ENCODE assay signal across 17 mouse cellular contexts in the genomic region with DNA sequence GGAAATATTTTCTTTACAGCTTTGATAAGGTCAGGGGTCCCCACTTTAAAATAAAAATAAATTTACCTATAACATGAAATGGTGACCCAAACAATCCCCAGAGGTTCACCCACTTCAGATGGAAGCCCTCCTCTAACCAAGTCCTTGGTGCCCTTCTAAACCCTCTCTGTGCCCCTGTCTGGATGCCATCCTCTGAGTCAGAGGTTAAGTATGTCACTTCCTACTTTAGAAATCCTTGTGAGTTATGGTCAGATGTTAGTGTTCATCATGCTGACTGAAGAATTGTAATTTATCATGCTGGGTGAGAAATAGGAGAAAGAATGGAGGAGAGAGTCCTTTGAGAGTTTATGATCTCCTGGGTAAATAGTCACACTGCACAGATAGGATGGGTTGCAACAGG. TPM values are rescaled to one million over a fixed set of nuclear protein-coding genes. Genes with fewer than 3 reads are reported as not detected.
DNase-seq lines count a peak whose midpoint lies in the region; TF ChIP-seq lines count a peak whose summit lies in the region.
"Had no signal": no experiment of that assay in that cellular context is flagged by ENCODE, and none has a peak within 500 bp of the region (broad histone marks: within the 10 kb centered on the region; RNA-seq: fewer than 3 reads in every experiment).

No protein-coding gene starts in this region.

- H3K4me3 ChIP-seq in gastrocnemius, adult 2 months, result no peak overlapping the region
- no peak overlapping the region for H3K4me3 ChIP-seq in C2C12 (ENCODE audit: insufficient read depth, poor library complexity, severe bottlenecking)
- H3K4me3 ChIP-seq in bone marrow macrophage, adult 2 months (ENCODE audit: insufficient read depth, low read length), result no peak overlapping the region
- no peak overlapping the region for H3K4me3 ChIP-seq in small intestine, adult 2 months (ENCODE audit: low read depth, low read length)
- H3K4me3 ChIP-seq in hindbrain, embryonic 10.5 days, result no peak overlapping the region
- H3K4me3 ChIP-seq: embryonic facial prominence, embryonic 10.5 days; forebrain, embryonic 15.5 days; heart, embryonic 13.5 days; hindbrain, embryonic 12.5 days had no signal

- TF ChIP-seq CTCF in gastrocnemius, adult 2 months (IDR thresholded peaks at IDR 0.05), result no peak
- no peak for TF ChIP-seq CTCF in C2C12 (IDR thresholded peaks at IDR 0.05; ENCODE audit: control insufficient read depth, insufficient read depth, insufficient read length)
- TF ChIP-seq CTCF in bone marrow macrophage, adult 2 months (IDR thresholded peaks at IDR 0.05; ENCODE audit: low read depth, low read length), result no peak
- TF ChIP-seq CTCF in small intestine, adult 2 months (IDR thresholded peaks at IDR 0.05; ENCODE audit: extremely low read depth, insufficient read length, insufficient replicate concordance, low read depth, low read length), result no peak

- H3K79me3 ChIP-seq in C2C12 (ENCODE audit: low read depth), result no peaks in the 10 kb centered on the region

- H3K27me3 ChIP-seq in C2C12 (ENCODE audit: control insufficient read depth, insufficient read depth, insufficient read length), result no peaks in the 10 kb centered on the region
- H3K27me3 ChIP-seq in small intestine, adult 2 months (ENCODE audit: control insufficient read depth, insufficient read depth, low read length), result no peaks in the 10 kb centered on the region
- no peaks in the 10 kb centered on the region for H3K27me3 ChIP-seq in hindbrain, embryonic 10.5 days (ENCODE audit: insufficient read depth, poor library complexity, severe bottlenecking)
- H3K27me3 ChIP-seq: forebrain, embryonic 15.5 days; heart, embryonic 13.5 days; hindbrain, embryonic 12.5 days had no signal

- H3K79me2 ChIP-seq in C2C12 (ENCODE audit: control insufficient read depth, insufficient read depth), result no peaks in the 10 kb centered on the region

- H3K36me3 ChIP-seq in C2C12 (ENCODE audit: control insufficient read depth, insufficient read depth), result peaks cover 14% of the 10 kb centered on the region
- peaks cover 9% of the 10 kb centered on the region for H3K36me3 ChIP-seq in small intestine, adult 2 months (ENCODE audit: control insufficient read depth, insufficient read depth, low read length)
- peaks cover 4% of the 10 kb centered on the region; the same call in 1 of the 2 replicates for H3K36me3 ChIP-seq in hindbrain, embryonic 10.5 days
- H3K36me3 ChIP-seq: forebrain, embryonic 15.5 days had no signal

- peaks cover 32% of the 10 kb centered on the region for H3K4me1 ChIP-seq in bone marrow macrophage, adult 2 months (ENCODE audit: control insufficient read depth, insufficient read depth, low read length)
- peaks cover 12% of the 10 kb centered on the region; the same call in 1 of the 2 replicates for H3K4me1 ChIP-seq in small intestine, adult 2 months (ENCODE audit: control insufficient read depth, insufficient read depth, insufficient read length, low read length)
- H3K4me1 ChIP-seq in hindbrain, embryonic 10.5 days (replicated peaks), result no peaks in the 10 kb centered on the region
- H3K4me1 ChIP-seq: embryonic facial prominence, embryonic 10.5 days; forebrain, embryonic 15.5 days; heart, embryonic 13.5 days; hindbrain, embryonic 12.5 days had no signal

- no peaks in the 10 kb centered on the region for H3K9me3 ChIP-seq in hindbrain, embryonic 10.5 days
- H3K9me3 ChIP-seq: forebrain, embryonic 15.5 days; hindbrain, embryonic 12.5 days had no signal

- intact Hi-C loops in gastrocnemius, adult 2 months (cut with DNase I), result no loop called here

- DNase-seq in gastrocnemius, adult 2 months, result no peak
- DNase-seq in gastrocnemius, adult 18-20 months (ENCODE audit: low spot score), result no peak
- DNase-seq in kidney, adult 8-10 months, result no peak
- no peak for DNase-seq in spleen, postnatal 36 days (ENCODE audit: low spot score in 2 of 2)
- no peak for DNase-seq in hindbrain, embryonic 10.5 days (ENCODE audit: low spot score)
- DNase-seq: adrenal gland, postnatal 25 days; cerebellum, adult 2 months; cerebellum, postnatal 10 days; gastrocnemius, postnatal 36 days; heart, postnatal 36 days had no signal

- no peak overlapping the region for H3ac ChIP-seq in C2C12 (ENCODE audit: control insufficient read depth, insufficient read length, low read depth)

- no peak for TF ChIP-seq POLR2A in bone marrow macrophage, adult 2 months (IDR thresholded peaks at IDR 0.05; ENCODE audit: borderline replicate concordance, low read depth, low read length)
- no peak for TF ChIP-seq POLR2A in small intestine, adult 2 months (IDR thresholded peaks at IDR 0.05; ENCODE audit: low read depth, low read length)

- H3K27ac ChIP-seq in gastrocnemius, adult 2 months, result peak overlapping the region; percentile 38; the same call in 1 of the 2 replicates
- peak overlapping the region; percentile 87 for H3K27ac ChIP-seq in bone marrow macrophage, adult 2 months (ENCODE audit: insufficient read depth, low read depth, low read length)
- H3K27ac ChIP-seq in small intestine, adult 2 months (ENCODE audit: insufficient read depth, low read depth, low read length), result peak overlapping the region; percentile 80
- H3K27ac ChIP-seq in hindbrain, embryonic 10.5 days, result no peak overlapping the region
- H3K27ac ChIP-seq: embryonic facial prominence, embryonic 10.5 days; forebrain, embryonic 15.5 days; heart, embryonic 13.5 days; hindbrain, embryonic 12.5 days had no signal

TF ChIP-seq in C2C12, 6 proteins besides CTCF, POLR2A, EP300 and RAD21:
- TF ChIP-seq MYOD1 (IDR thresholded peaks at IDR 0.05; ENCODE audit: control insufficient read depth, insufficient read length, low read depth), result peak; percentile 39
- TF ChIP-seq USF1 (IDR thresholded peaks at IDR 0.05; ENCODE audit: low read depth), result no peak
TF ChIP-seq in C2C12: peak in this region for 1.

RNA-seq across cellular contexts. Expression of a gene that starts 19.1 kb away (rescaled TPM):
- total RNA-seq in gastrocnemius, adult 2 months (2021), result 1 to 10 TPM; 1.8 to 2.1 TPM
- total RNA-seq in gastrocnemius, adult 18-20 months (2021), result 1 to 10 TPM; 1.3 to 1.7 TPM
- 4.3 TPM for polyA plus RNA-seq in C2C12 (2012; fragmentation: generic; extraction: Trizol)
- polyA plus RNA-seq in bone marrow macrophage, adult 2 months (2012; ENCODE audit: insufficient read depth, insufficient read length, missing spikeins), result 17.3 and 19.3 TPM in 2 replicates
- 4.1 and 7.4 TPM in 2 replicates for polyA plus RNA-seq in small intestine, adult 2 months (2012; rRNA removed)
- 1.1 and 1.2 TPM in 2 replicates for polyA plus RNA-seq in hindbrain, embryonic 10.5 days (2016; fragmentation: Nextera tagmentation; extraction: Ambion mirVana)
